Mouse (Mus musculus) ovary, postnatal 10 days (tissue): ENCODE data around the gene Grin3b.
A peak's percentile ranks its signal among the peaks of the same experiment; 100 is the strongest.

Source experiments
- DNase-seq: peaks from one replicate; pipeline ENCODE4 v3.0.0; 2022; ENCODE audit warnings: low spot score

Gene Grin3b

DNA sequence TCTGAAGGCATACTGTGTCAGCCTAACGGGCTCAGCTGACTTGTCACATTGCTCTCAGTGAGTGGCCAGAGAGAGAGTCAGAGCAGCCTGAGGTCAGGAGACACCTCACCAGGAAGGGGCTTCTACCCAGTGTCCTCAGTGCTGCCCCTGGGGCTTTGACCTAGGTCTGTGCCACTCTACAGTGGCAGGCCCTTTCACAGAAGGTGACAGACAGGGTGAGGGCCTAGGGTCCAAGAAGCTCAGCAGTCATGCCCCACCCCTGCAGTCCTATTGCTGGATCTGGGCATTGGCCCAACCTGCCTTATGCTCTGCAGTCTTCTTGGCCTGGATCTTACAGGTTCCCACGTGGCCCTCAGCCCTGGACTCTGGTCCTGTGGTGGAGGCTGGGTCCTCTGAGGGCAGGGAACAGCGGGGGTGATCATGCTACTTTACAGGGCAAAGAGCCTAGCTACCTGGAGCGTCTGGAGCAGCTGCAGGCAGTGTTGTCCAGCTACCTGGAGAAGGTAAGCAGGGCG is 3.6 kb upstream of the Grin3b start:
- DNase-seq, result no peak

DNA sequence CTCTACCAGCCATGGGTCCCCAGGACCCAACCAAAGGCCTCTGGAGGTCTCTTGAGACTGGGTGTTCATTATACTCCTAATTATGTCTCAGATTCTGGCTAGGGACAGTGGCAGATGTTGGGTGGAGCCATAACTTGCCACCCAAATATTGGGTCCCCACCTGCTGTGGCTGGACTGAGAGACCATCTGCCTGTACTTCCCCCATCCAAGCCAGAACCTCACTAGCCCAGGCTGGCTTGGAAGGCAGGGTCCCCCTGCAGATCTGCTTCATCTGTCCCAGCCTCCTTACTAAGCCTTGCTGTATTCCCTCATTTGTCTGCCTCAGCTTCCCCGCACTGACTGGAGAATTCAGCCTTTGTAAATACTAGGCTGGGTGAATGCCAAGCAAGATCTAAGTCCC is 2.3 kb upstream of the Grin3b start:
- no peak for DNase-seq

- DNase-seq, result no peak
These were observed 1.4 kb upstream of the Grin3b start for GRCm38 (mm10) chr10:79969124-79969568.

- no peak for DNase-seq
These were observed 625 bp downstream of the Grin3b start for GRCm38 (mm10) chr10:79971183-79971497.

DNA sequence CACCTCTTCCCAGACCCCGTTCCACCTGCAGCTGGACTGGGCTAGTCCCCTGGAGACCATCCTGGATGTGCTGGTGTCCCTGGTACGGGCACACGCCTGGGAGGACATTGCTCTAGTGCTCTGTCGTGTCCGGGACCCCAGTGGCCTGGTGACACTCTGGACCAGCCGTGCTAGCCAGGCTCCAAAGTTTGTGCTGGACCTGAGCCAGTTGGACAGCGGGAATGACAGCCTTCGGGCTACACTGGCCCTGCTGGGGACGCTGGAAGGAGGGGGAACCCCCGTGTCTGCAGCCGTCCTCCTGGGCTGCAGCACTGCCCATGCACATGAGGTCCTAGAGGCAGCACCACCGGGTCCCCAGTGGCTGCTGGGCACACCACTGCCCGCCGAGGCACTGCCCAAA is 2.3 kb downstream of the Grin3b start:
- DNase-seq, result no peak

DNA sequence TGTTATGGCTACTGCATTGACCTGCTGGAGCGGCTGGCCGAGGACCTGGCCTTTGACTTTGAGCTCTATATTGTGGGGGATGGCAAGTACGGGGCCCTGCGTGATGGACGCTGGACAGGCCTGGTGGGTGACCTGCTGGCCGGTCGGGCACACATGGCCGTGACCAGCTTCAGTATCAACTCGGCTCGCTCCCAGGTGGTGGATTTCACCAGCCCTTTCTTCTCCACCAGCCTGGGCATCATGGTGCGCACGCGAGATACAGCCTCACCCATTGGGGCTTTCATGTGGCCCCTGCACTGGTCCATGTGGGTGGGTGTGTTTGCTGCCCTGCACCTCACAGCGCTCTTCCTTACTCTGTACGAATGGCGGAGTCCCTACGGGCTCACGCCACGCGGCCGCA is 3.6 kb downstream of the Grin3b start:
- DNase-seq, result no peak

- no peak for DNase-seq
These were observed 4.2 kb downstream of the Grin3b start for GRCm38 (mm10) chr10:79974668-79975067.

DNA sequence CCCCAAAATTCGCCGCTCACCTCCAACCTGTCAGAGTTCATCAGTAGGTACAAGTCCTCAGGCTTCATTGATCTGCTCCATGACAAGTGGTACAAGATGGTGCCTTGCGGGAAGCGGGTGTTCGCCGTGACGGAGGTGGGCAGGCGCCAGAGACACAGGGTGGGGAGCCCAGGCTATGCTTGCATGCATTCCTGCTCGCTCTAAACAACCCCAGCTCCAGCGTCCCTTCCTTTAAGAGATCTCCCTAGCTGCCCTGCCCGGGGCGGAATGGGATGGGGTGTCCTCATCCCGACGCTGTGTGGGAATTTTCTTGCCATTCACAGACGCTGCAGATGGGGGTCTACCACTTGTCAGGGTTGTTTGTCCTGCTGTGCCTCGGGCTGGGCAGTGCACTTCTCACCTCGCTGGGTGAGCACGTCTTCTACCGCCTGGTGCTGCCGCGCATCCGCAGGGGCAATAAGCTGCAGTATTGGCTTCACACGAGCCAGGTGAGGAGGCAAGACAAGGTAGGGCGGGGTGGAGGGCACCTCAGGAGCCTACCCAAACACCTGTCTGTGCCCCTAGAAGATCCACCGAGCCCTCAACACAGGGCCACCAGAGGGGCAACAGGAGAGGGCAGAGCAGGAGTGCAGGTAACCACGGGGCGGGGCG is 5.7 kb downstream of the Grin3b start:
- DNase-seq, result no peak

GRCm38 (mm10) chr10:79976722-79977107 is 6.2 kb downstream of the Grin3b start:
- DNase-seq, result no peak

GRCm38 (mm10) chr10:79977324-79977723 is 6.8 kb downstream of the Grin3b start:
- DNase-seq, result no peak

DNA sequence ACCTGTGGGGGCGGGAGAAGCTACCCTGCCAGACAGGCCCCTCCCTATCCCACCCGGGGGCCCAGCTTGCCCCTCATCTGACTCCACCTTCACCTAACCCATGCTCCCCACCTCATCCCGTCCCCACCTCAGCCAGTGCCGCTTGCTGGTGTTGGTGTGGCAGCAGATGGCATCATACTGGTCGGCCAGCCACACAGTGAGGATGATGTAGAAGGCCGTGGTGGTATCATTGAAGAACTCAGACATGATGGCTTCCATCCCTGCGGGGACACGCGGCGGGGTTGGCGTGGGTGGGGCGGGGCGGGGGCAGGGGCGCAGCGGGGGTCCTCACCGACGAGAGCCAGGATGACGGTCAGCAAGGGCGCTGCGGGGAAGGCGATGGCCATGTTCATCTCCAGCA is 7.5 kb downstream of the Grin3b start:
- DNase-seq, result no peak

DNA sequence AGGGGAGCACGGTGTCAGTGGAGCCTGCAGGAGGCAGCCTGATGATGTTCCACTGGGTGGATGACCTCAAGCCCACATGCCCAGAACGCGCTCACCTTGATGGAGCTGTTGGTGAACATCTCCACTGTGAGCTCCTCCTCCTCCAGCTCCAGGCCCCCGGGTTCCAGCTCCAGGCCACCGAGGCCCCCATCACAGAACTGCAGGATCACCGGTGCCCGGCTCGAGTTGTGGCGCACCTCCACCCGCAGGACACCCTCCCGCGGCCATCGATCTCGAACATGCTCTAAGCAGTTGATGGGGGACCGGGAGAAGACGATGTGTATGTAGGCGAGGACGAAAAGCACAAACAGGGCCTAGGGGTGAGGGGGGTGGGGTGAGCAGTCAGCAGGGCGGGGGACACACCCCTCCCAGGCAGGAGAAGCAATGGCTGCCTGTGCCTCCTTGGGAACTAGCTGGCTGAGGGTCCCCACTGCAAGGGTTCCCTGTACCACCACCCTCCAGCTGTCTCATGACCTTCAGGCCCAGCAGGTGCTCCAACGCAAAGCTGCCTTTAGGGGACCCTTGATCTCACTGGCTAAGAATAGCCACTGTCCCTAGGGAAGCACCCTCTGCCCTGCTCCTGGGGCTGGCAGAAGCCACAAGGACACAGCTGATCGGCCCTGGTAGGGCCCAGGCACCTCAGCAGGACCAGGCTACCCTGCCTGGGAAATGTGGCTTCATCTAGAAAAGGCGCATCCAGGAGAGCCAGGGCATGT is 9.1 kb downstream of the Grin3b start:
- DNase-seq, result no peak

DNA sequence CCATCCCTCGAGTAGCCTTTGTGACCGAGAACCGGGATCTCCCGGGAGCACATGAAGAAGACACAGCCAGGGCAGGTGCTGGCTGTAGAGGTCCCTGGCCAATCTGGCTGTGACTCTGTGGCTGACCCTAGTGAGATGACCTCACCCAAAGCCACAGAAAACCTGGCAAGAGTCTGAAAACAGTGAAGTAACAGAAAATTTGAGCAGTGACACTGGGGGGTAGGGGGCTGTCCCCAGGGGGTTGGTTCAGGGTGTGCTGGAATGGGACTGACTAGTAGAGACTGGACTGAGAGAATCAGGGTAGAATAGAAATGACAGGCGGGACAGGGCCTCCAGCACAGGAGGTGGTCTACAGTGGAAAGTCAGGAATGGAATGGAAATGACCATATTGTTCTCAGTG is 12.7 kb downstream of the Grin3b start:
- DNase-seq, result no peak

GRCm38 (mm10) chr10:79983670-79984069 is 13.2 kb downstream of the Grin3b start:
- peak; percentile 34 for DNase-seq

DNA sequence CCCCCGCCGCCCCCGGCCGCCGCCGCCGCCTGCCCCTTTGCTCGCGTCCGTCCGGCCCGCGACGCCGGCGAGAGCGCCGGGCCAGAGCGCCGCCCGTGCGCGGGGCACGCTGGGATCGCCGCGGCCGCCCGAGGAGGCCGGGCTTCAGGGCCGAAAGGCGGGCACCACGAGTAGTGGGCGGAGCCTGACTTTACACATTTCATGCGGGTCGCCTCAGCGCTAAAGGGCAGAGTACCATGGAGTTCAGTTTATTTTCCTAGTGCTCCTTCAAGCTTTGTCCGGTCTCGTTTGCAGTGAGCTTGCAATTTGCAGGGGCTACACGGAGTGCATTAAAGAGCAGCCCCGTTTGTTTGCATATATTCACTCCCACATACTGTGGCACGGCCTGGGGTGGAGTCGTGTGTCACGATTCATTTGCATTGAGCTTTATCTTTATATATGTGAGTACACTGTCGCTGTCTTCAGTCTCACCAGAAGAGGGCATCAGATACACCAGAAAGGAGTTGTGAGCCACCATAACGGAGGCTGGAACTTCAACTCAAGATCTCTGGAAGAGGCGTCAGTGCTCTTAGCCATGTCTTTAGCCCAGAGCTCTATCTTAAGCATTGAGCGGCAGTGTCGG is 13.8 kb downstream of the Grin3b start, which contains the start of gene Tmem259:
Gene Tmem259, minus strand, starts transcription at position 136 of the 622 bp plus-strand sequence.
- DNase-seq, result peak; percentile 71

GRCm38 (mm10) chr10:79984871-79985270 is 14.4 kb downstream of the Grin3b start:
- DNase-seq, result peak; percentile 81

DNA sequence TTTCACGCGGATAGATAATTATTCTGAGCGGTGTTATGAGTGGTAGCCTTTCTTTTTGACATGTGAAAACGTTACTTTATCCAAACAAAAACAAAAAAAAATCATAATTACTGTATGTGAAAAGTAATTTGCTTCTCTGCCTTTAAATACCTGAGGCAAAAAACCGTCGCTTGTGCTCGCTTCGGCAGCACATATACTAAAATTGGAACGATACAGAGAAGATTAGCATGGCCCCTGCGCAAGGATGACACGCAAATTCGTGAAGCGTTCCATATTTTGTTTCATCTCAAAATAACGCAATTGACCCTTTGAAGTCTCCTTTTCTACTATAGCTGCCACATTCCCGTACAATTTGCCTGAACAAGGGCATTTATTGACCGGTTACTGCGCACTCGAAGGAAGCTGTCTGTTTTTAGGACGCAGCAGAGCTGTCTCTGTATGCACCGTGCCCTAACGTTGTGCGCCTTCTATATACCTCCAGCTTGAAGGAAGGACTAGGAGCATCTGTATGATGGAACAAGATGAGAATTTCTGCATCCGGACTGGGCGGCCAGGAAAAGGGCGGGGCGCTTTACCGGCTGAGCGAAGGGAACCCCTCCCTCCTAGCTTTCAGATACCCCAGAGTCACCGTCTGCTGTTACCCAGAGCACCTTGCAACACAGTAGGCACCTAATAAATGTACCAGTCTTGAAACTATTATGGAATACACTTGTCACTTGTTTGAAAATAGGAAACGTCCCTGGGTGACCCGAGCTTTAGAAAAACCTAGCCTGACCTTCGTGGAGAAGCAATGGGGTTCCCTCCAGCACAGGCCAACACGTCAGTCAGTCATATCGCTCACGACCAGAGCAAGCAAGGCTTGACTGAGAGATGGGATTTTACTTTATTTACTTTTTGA is 15.1 kb downstream of the Grin3b start:
- peak; percentile 29 for DNase-seq

- DNase-seq, result no peak
These were observed 15.8 kb downstream of the Grin3b start for GRCm38 (mm10) chr10:79986232-79986878.

- peak; percentile 64 for DNase-seq
These were observed 16.4 kb downstream of the Grin3b start for GRCm38 (mm10) chr10:79986963-79987362.

GRCm38 (mm10) chr10:79987771-79988505 is 17.4 kb downstream of the Grin3b start:
- DNase-seq, result no peak
